Mouse (Mus musculus) heart, postnatal 0 days (tissue): ENCODE results near the gene Fmn2.

Experiments used
- CTCF ChIP-seq: IDR thresholded peaks from 2 replicates; pipeline ENCODE4 v1.5.1; 2016; ENCODE audit warnings: antibody characterized with exemption, control low read depth, low read depth
- EP300 ChIP-seq: IDR thresholded peaks from 2 replicates; pipeline ENCODE4 v1.6.1; 2016; ENCODE audit warnings: antibody characterized with exemption, low read depth

GRCm38 (mm10) chr1:174656554-174656953, 154.9 kb downstream of the Fmn2 start:
- TF ChIP-seq CTCF: no peak
- TF ChIP-seq EP300: no peak
